Mouse (Mus musculus): ENCODE measurements around the gene Col6a3. TPM values are rescaled to one million over a fixed set of nuclear protein-coding genes. Genes with fewer than 3 reads are reported as not detected.

Gene Col6a3
- polyA plus RNA-seq, 1 experiment: 19.2 TPM

DNA sequence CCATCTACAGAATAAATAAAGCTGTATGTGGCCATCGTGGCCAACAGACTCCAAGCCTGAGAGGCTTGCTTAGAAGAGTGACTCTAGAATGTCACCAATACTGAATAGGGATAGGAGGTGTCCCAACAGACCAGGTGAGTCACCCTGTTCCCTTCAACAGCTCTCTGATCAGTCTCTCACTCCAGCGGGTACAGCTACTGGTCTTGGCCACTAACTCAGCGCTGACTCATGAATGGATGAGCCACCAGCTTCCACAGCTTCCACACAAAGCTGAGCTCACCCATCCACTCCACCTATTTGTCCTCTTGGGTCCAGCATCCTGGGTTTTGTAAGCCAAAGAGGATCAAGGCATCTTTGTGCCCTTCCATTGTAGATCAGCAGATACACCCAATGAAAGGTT lies 114.3 kb downstream of the Col6a3 start:
- 78% methylated on average over 3 of the region's 3 CpGs for WGBS

DNA sequence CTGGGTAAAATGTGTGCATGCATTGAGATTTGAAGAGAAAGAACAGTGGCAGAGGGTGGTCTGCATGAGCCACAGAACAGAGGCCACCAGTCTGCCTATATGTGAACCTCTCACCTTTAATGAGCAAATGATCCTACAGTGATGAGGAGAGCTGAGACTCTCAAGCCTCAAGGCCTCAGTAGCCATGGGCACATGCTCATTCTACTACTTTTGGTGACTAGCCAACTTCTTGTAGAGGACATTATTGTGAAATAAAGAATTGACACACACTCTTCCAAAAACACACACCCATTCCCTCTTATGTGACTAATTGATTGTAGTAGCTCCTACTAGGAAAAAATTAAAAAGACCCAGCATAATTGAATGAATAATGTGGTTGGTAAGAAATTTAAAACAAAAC lies 120.0 kb downstream of the Col6a3 start:
- 0 out of 2 replicates have a peak, but pooled peaks cover 1% of the 10 kb centered on the region for H3K4me1 ChIP-seq (ENCODE audit: control insufficient read depth, insufficient read depth, insufficient read length, low read length)
- TF ChIP-seq CTCF (IDR thresholded peaks at IDR 0.05; ENCODE audit: extremely low read depth, insufficient read length, insufficient replicate concordance, low read depth, low read length): no peak
- TF ChIP-seq POLR2A (IDR thresholded peaks at IDR 0.05; ENCODE audit: low read depth, low read length): no peak
- H3K27ac ChIP-seq (ENCODE audit: insufficient read depth, low read depth, low read length): no peak overlapping the region
- H3K4me3 ChIP-seq (ENCODE audit: low read depth, low read length): no peak overlapping the region
- no peaks in the 10 kb centered on the region for H3K27me3 ChIP-seq (ENCODE audit: control insufficient read depth, insufficient read depth, low read length)
- no peaks in the 10 kb centered on the region for H3K36me3 ChIP-seq (ENCODE audit: control insufficient read depth, insufficient read depth, low read length)

More for the DNA sequence above, 114.3 kb downstream of the Col6a3 start:
- no peaks in the 10 kb centered on the region for H3K27me3 ChIP-seq (ENCODE audit: control insufficient read depth, insufficient read depth, low read length)
- TF ChIP-seq CTCF (IDR thresholded peaks at IDR 0.05; ENCODE audit: extremely low read depth, insufficient read length, insufficient replicate concordance, low read depth, low read length) (no peak), POLR2A (IDR thresholded peaks at IDR 0.05; ENCODE audit: low read depth, low read length) (no peak)
- no peaks in the 10 kb centered on the region for H3K36me3 ChIP-seq (ENCODE audit: control insufficient read depth, insufficient read depth, low read length)
- H3K4me1 ChIP-seq (ENCODE audit: control insufficient read depth, insufficient read depth, insufficient read length, low read length): no peaks in the 10 kb centered on the region
- no peak overlapping the region for H3K27ac ChIP-seq (ENCODE audit: insufficient read depth, low read depth, low read length)
- no peak overlapping the region for H3K4me3 ChIP-seq (ENCODE audit: low read depth, low read length)

- Histone ChIP-seq H3K36me3 (ENCODE audit: control insufficient read depth, insufficient read depth, low read length) (no peaks in the 10 kb centered on the region), H3K27me3 (ENCODE audit: control insufficient read depth, insufficient read depth, low read length) (no peaks in the 10 kb centered on the region), H3K4me3 (ENCODE audit: low read depth, low read length) (no peak overlapping the region), H3K27ac (ENCODE audit: insufficient read depth, low read depth, low read length) (no peak overlapping the region), H3K4me1 (ENCODE audit: control insufficient read depth, insufficient read depth, insufficient read length, low read length) (0 out of 2 replicates have a peak, but pooled peaks cover 1% of the 10 kb centered on the region)
- TF ChIP-seq POLR2A (IDR thresholded peaks at IDR 0.05; ENCODE audit: low read depth, low read length): no peak
- no peak for TF ChIP-seq CTCF (IDR thresholded peaks at IDR 0.05; ENCODE audit: extremely low read depth, insufficient read length, insufficient replicate concordance, low read depth, low read length)
Observed at GRCm38 (mm10) chr1:90723325-90723724, 120.4 kb downstream of the Col6a3 start.

- H3K27ac ChIP-seq (ENCODE audit: insufficient read depth, low read depth, low read length): no peak overlapping the region
- 0 out of 2 replicates have a peak, but pooled peaks cover 1% of the 10 kb centered on the region for H3K4me1 ChIP-seq (ENCODE audit: control insufficient read depth, insufficient read depth, insufficient read length, low read length)
- TF ChIP-seq POLR2A (IDR thresholded peaks at IDR 0.05; ENCODE audit: low read depth, low read length): no peak
- TF ChIP-seq CTCF (IDR thresholded peaks at IDR 0.05; ENCODE audit: extremely low read depth, insufficient read length, insufficient replicate concordance, low read depth, low read length): no peak
- no peaks in the 10 kb centered on the region for H3K27me3 ChIP-seq (ENCODE audit: control insufficient read depth, insufficient read depth, low read length)
- H3K4me3 ChIP-seq (ENCODE audit: low read depth, low read length): no peak overlapping the region
- H3K36me3 ChIP-seq (ENCODE audit: control insufficient read depth, insufficient read depth, low read length): no peaks in the 10 kb centered on the region
Observed at GRCm38 (mm10) chr1:90722021-90722420, 121.8 kb downstream of the Col6a3 start.

- Histone ChIP-seq H3K4me1 (ENCODE audit: control insufficient read depth, insufficient read depth, insufficient read length, low read length) (0 out of 2 replicates have a peak, but pooled peaks cover 1% of the 10 kb centered on the region), H3K27ac (ENCODE audit: insufficient read depth, low read depth, low read length) (no peak overlapping the region), H3K27me3 (ENCODE audit: control insufficient read depth, insufficient read depth, low read length) (no peaks in the 10 kb centered on the region), H3K36me3 (ENCODE audit: control insufficient read depth, insufficient read depth, low read length) (no peaks in the 10 kb centered on the region), H3K4me3 (ENCODE audit: low read depth, low read length) (no peak overlapping the region)
- TF ChIP-seq POLR2A (IDR thresholded peaks at IDR 0.05; ENCODE audit: low read depth, low read length) (no peak), CTCF (IDR thresholded peaks at IDR 0.05; ENCODE audit: extremely low read depth, insufficient read length, insufficient replicate concordance, low read depth, low read length) (no peak)
- WGBS: 60% methylated on average over 7 of the region's 7 CpGs
Observed at GRCm38 (mm10) chr1:90720610-90721241, 123.0 kb downstream of the Col6a3 start.

DNA sequence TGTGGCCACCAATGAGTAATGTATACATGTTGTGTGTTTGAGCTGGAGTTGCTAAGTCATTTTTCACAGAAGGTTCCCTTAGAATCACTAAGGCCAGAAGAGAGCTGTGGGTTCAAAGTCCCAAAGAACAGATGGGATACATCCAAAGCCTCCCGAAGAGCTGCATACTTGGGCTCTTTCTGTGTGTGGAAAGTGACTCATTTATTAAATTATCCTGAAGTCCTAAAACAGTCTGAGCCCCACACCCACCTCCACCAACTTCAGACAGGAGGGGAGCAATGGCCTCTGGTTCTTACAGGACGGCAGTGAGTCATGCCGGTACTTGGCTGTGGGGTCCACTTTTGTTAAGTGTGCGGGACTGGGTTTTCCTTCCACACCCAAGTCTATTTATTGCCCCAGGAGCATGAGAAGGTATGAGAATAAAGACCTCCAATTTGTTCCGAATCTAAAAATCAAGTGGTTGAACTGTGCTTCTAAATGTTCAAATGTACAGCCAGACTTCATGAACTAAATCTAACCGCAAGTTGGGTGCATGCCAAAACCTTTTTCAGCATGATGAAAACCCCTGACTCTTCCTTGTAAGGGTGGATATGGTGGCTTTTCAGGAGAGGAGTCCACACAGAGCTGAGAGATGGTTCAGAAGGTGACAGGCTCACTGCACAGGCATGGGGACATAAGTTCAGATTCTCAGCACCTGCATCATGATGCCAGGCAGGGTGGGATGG lies 124.8 kb downstream of the Col6a3 start:
- Histone ChIP-seq H3K27me3 (ENCODE audit: control insufficient read depth, insufficient read depth, low read length) (no peaks in the 10 kb centered on the region), H3K27ac (ENCODE audit: insufficient read depth, low read depth, low read length) (peak overlapping the region; percentile 46; the same call in 1 of the 2 replicates), H3K4me3 (ENCODE audit: low read depth, low read length) (no peak overlapping the region), H3K4me1 (ENCODE audit: control insufficient read depth, insufficient read depth, insufficient read length, low read length) (0 out of 2 replicates have a peak, but pooled peaks cover 1% of the 10 kb centered on the region), H3K36me3 (ENCODE audit: control insufficient read depth, insufficient read depth, low read length) (no peaks in the 10 kb centered on the region)
- no peak for TF ChIP-seq CTCF (IDR thresholded peaks at IDR 0.05; ENCODE audit: extremely low read depth, insufficient read length, insufficient replicate concordance, low read depth, low read length)
- no peak for TF ChIP-seq POLR2A (IDR thresholded peaks at IDR 0.05; ENCODE audit: low read depth, low read length)
- 58% methylated on average over 6 of the region's 6 CpGs for WGBS

DNA sequence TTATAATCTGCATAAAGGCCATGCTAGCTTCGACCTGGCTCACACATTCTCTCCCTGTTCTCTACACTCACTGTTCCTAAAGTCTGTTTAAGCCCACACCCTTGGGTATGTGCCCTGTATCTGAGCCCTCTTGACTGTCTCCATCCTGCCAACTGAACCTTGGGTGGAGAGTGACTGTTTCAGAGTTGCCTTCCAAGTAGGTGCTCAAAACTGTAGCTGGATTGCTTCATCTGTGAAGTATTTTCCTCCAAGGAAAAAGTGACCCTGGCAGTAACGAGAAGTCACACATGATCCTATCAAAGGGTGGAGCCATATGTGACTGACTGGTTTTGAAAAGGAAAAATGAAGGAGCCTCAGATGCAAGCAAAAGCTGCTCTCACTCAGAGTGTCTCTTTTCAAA lies 127.5 kb downstream of the Col6a3 start:
- Histone ChIP-seq H3K36me3 (ENCODE audit: control insufficient read depth, insufficient read depth, low read length) (no peaks in the 10 kb centered on the region), H3K4me1 (ENCODE audit: control insufficient read depth, insufficient read depth, insufficient read length, low read length) (0 out of 2 replicates have a peak, but pooled peaks cover 1% of the 10 kb centered on the region), H3K4me3 (ENCODE audit: low read depth, low read length) (no peak overlapping the region), H3K27me3 (ENCODE audit: control insufficient read depth, insufficient read depth, low read length) (no peaks in the 10 kb centered on the region), H3K27ac (ENCODE audit: insufficient read depth, low read depth, low read length) (no peak overlapping the region)
- no peak for TF ChIP-seq POLR2A (IDR thresholded peaks at IDR 0.05; ENCODE audit: low read depth, low read length)
- no peak for TF ChIP-seq CTCF (IDR thresholded peaks at IDR 0.05; ENCODE audit: extremely low read depth, insufficient read length, insufficient replicate concordance, low read depth, low read length)
- 44% methylated on average over 2 of the region's 2 CpGs for WGBS

Other genes with a start within 250 kb of the Col6a3 start
- gene Cops8, start 241.0 kb downstream of the Col6a3 start, polyA plus RNA-seq (2012; rRNA removed): 12.5 and 14.4 TPM in 2 replicates
- 17.6 and 25.8 TPM in 2 replicates for gene Mlph, start 71.1 kb upstream of the Col6a3 start, polyA plus RNA-seq (2012; rRNA removed)
- not detected in 2 replicates for gene Prlh, start 109.1 kb upstream of the Col6a3 start, polyA plus RNA-seq (2012; rRNA removed)
- gene Rab17, start 125.7 kb upstream of the Col6a3 start, polyA plus RNA-seq (2012; rRNA removed): 16.3 and 42.5 TPM in 2 replicates
- 6.3 and 9.5 TPM in 2 replicates for gene Lrrfip1, start 154.8 kb upstream of the Col6a3 start, polyA plus RNA-seq (2012; rRNA removed)

Measured in small intestine, adult 2 months (tissue).